Mouse (Mus musculus) brain, embryonic 14.5 days (tissue): ENCODE data around the gene Itprid1. TPM values are rescaled to one million over a fixed set of nuclear protein-coding genes. Genes with fewer than 3 reads are reported as not detected.

Experiments
- DNase-seq: peaks from one replicate; pipeline ENCODE4 v3.0.0-alpha.2; 2011; ENCODE audit warnings: low read depth
- CTCF ChIP-seq: fragments of 200-500 bp; IDR thresholded peaks from 2 replicates; pipeline ENCODE4 v1.5.1; 2012; ENCODE audit warnings: inconsistent platforms, mild to moderate bottlenecking, moderate library complexity, borderline replicate concordance; ENCODE audit not compliant: insufficient read depth, insufficient read length; ENCODE audit errors: extremely low read depth
- POLR2A ChIP-seq: fragments of 200-500 bp; IDR thresholded peaks from 2 replicates; pipeline ENCODE4 v1.6.1; 2012; ENCODE audit warnings: mild to moderate bottlenecking, inconsistent platforms, borderline replicate concordance; ENCODE audit not compliant: poor library complexity, insufficient read depth, insufficient read length, severe bottlenecking; ENCODE audit errors: extremely low read depth
- polyA plus RNA-seq: library from polyadenylated mRNA; depleted of rRNA; stranded (reverse); fragments of >200 nt; gene quantifications from 2 replicates; pipeline ENCODE4 v1.2.3, GENCODE M21; 2012; rRNA removed

Itprid1 gene
- polyA plus RNA-seq = 0.26 and 1.2 TPM in 2 replicates

DNA sequence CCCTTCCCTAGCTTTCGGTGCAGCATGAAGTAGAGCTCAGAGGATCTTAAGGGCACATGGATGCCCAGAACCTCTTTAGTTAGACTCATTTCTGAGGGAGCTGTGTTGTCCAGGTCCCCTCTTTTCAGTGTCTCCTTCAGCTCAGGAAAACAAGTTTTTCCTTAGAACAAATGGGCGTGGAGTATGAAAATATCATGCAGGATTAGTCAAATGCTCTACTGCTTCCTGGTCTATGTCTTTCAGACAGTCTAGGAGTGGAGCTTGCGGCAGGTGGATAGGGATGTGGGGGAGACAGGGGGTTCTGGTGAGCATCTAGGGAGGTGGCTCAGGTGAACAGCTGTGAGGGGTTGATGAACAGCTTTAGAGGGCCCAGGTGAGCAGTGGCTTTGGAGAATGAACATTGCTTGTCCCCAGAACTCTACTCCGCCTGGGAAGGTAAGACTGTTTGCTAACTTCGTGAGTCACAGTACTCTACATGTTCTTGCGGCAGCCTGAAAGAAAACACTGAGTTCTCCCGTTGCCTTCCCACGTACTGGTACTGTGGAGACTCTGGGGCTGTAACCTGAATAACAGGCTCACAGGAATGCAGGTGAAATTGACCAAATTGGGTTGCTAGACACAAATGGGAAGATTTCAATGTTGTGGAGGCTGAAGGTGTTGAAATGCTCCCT lies at the start of gene Itprid1:
TSS of gene Itprid1 (plus strand) at position 246 of the 671 bp plus-strand sequence.
- DNase-seq = no peak
- TF ChIP-seq CTCF (no peak), POLR2A (no peak)

DNA sequence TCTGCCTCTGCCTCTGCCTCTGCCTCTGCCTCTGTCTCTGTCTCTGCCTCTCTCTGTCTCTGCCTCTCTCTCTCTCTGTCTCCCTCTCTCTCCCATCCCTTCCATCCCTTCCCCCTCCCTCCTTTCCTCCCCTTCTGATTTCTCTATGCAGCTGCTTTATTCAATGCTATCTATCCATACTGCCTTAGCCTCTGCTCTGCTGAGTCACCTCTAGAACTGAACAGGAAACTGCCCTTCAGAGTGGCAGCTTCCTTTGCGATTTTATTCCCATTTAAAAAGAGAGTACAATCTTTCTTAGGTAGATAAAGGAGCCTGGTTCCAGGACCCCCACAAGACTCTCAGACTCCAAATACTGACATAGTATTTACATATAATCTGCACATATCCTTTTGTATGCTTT lies 47.1 kb upstream of the Itprid1 start:
- TF ChIP-seq POLR2A (no peak), CTCF (no peak)
- no peak for DNase-seq

DNA sequence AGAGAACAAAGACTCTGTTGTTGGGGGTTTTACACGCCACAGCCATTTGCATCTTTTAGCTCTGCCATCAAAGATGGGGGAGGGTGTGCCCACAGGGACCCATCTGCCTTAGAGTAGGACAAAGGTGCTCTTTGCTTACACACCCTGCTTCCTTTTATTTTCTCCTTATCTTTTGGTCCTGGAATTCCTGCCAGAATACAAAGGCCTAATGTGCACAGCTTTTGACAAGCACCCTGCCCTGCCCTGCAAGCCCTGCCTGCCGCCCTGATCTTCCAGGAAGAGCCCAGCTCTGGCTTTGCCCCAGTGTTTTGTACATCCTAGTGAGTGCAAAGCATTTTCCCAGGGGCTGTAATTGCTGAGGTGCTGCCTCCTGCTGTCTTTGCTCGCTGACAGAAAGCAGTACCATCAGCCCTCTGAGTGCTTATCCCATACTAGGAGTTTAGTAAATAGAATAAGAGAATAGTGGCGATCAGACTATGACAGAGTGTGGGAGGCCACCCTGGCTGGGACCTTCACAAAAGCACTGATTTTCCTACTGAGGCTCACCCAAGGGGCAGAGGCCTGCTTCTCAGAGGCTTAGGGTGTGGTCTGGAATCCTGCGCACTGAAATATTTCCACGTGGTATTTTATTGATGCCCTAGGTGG lies 44.7 kb upstream of the Itprid1 start:
- TF ChIP-seq CTCF = no peak
- TF ChIP-seq POLR2A = no peak
- DNase-seq = peak; percentile 92

DNA sequence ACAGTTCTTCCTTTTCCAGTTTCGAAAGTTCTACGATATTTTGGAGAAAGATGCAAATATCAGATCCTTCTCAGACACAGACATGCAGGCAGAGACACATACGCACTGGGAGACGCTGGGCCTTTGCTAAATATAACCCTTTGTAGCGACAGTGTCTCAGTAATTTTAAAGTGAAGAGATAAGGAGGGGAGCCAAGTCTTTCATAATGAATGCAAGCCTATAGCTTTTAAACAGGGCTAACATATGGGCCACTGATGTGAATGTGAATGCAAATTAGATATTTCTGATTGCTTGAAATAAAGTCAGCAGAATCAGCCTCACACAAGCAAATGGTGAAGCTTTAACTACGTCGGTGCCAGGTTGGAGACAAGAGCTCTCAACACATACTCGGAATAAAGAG lies 44.2 kb upstream of the Itprid1 start:
- TF ChIP-seq POLR2A (no peak), CTCF (no peak)
- peak; percentile 94 for DNase-seq

DNA sequence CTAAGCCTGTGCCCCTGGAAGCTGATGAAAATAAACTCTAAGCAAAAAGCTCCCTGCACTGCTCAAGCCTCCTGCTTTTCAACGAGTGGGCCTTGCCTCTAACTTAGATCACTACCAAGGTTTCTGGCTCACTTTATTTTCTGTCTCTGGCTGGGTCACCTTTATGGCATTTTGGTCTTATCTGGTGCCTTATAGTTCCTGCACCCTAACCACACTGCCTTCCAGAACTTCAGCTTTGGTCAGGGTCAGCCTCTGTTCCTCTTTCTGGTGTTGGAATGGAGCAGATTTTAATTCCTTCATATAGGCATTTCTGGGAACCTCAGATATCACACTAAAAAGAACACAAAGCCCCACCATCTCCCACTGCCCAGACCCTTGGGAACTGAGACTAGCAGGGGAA lies 34.0 kb upstream of the Itprid1 start:
- TF ChIP-seq CTCF = no peak
- no peak for TF ChIP-seq POLR2A
- no peak for DNase-seq

DNA sequence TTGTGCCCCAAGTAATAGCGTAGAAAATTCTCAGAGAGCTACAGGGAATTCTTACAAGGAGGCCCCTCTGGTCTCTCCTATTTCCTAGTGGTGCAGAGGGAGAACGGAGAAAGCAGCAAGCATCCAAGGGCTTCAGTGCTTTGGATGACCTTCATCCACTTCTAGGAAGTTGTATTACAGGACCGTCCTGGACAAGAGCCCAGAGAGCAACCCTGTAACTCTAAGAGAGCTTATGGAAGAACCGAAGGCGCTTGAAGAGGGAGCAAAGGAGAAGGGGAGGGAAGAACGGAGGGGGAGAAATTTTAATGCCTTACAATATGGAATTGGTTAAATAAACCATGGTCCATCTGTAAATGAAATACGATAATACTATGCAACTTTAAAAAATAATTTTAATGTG lies 33.3 kb upstream of the Itprid1 start:
- DNase-seq = peak; percentile 53
- no peak for TF ChIP-seq POLR2A
- TF ChIP-seq CTCF = no peak

DNA sequence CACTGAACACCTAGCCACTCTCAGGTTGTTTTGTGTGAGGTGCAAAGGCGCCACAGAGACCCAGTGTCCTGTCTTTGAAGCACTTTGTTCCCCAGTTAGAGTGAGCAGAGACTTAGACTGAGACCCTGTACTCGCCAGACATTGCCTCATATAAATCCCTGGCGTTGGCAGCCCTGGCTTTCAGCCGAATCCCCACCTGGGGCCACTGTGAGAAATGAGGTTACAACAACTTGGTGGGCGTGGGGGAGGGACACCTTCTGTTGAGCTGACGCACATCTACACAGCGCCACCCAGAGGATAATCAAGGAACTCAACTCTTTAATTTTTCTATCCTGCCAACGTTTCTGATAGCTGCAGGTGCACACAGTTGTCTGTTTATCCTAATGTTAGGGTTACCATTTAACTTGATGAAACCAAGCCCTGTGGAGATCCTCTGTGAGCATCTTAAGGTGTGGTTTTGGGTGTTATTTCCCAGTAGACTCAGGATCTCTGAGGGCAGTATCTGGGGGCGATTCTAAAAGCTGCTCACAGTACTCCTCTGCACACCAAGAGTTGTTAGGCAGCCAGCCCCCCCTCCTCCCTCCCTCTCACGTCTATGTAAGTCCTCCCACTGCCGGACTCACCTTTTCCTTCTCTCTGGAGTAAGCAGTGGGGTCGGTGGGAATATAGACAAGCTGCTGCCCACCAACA lies 32.6 kb upstream of the Itprid1 start:
- DNase-seq = peak; percentile 96
- peak; percentile 68 for TF ChIP-seq CTCF
- TF ChIP-seq POLR2A = no peak

DNA sequence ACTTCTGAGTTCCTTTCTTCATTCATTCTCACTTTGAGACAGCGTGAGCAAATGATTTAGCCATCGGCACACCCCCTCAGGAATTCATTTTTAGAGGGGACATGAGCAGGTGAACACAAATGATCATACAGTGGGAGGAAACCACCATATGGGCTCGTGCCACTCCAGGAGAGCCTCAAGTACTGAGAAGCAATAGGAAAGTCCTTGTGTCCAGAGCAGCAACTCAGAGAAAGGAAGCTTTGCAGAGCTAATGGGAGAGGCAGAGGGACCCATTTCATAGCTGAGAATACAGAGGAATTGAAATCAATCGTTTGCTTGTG lies 32.1 kb upstream of the Itprid1 start:
- no peak for DNase-seq
- TF ChIP-seq CTCF (no peak), POLR2A (no peak)

DNA sequence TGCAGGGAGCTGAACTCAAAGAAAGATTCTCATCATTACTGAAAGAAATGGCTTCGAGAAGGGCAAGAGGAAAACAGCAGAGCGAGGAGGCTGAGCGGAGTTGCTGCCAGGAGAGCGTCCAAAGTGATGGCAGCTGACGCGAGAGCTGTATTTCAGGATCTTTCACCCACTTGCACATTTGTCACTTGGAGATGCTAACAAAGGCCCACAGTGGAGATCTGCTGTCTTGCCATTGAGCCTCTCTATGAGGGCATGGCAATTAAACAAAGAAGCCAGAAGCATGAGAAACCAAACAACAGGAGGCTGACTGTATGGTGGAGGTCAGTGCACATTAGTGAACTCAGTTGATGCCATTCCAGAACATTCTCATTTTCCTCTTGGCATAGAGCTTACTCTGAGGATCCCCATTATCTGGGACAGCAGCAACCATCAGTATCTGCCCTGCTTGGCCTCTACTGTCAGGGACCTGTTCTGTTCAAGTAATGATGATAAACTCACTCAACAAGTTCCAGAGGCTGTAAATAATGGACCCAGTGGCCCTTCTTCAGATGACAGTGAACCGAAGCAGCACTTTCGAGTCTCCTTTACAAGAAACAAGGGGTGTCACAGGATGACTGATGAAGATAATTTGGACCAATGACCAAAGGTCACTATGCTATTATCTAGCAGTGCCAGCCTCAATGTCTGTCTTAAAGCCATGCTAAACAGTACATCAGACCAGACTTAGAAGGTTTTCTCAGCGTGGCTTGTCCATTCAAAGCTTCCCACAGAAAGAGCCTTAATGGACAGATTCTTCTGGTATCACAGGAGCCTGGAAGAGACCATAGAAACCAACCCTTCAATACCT lies 31.2 kb upstream of the Itprid1 start:
- TF ChIP-seq CTCF = no peak
- no peak for TF ChIP-seq POLR2A

DNA sequence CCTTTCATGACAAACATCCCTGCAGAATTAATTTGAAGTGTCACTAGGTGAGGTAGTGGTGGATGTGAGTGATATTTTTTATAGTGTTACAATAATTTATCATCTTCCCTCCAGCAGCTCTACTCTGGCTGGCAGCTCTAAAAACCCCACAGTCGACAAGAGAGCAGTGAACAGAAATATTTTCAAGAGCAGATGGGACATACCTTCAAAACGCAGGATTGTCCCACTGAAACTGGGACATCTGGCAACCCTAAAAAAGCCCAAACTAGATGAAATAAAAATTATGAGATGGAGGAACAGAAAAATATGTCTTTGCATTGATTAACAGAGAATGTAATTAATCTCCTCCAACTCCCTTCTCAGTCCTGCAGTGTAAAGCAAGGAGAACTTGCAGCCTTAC lies 30.2 kb upstream of the Itprid1 start:
- TF ChIP-seq POLR2A (no peak), CTCF (no peak)
- no peak for DNase-seq

More for the DNA sequence above, 31.2 kb upstream of the Itprid1 start:
- peak; percentile 70 for DNase-seq

DNA sequence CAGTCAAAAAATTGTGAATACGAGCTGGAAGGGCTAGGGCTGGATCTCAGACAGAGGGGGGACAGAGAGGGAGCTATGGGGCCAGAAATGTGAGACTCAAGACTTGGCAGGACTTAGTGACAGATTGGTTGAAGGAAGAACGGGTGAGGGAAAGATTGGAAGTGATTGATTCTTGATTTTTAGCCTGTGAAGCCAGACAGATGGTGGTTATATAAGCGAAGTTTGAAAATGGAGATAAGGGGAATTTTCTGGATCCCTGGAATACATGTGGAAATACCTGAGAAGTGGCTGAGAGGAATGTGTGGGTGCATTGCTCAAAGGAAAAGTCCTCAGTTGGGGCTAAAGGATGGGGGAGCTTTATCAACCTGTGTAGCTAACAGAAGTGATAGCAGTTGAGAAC lies 28.0 kb upstream of the Itprid1 start:
- TF ChIP-seq CTCF = no peak
- TF ChIP-seq POLR2A = no peak
- peak; percentile 71 for DNase-seq
